Mouse (Mus musculus) heart, postnatal 14 days (tissue): Measurements from ENCODE around the gene Mypn. TPM values are rescaled to one million over a fixed set of nuclear protein-coding genes. Genes with fewer than 3 reads are reported as not detected.

ENCODE experiments used
- total RNA-seq, 2 experiments: library from RNA; stranded (reverse); gene quantifications; 2 replicates each; pipeline ENCODE4 v1.2.3; 2021

The Mypn gene
- total RNA-seq, 2 experiments from 2014 or later, result 82.5 to 90.9 TPM

Other genes starting within 250 kb of the Mypn start
- gene Rufy2, start 223.7 kb downstream of the Mypn start, total RNA-seq, result 10 to 100 TPM; 12.1 to 13.1 TPM
- 10 to 100 TPM; 26.9 to 28.7 TPM for gene Hnrnph3, start 179.7 kb downstream of the Mypn start, total RNA-seq
- 1 to 10 TPM; 4.3 to 4.9 TPM for gene Pbld2, start 179.6 kb downstream of the Mypn start, total RNA-seq
- gene Pbld1, start 143.8 kb downstream of the Mypn start, total RNA-seq, result 1 to 10 TPM in 1 of 2 experiments, under 1 TPM in 1; 0.41 to 1.5 TPM
- not detected for gene Atoh7, start 104.3 kb downstream of the Mypn start, total RNA-seq
- 10 to 100 TPM; 36.9 to 38.8 TPM for gene Herc4, start 39.9 kb upstream of the Mypn start, total RNA-seq
- 10 to 100 TPM; 12.9 to 13.9 TPM for gene Sirt1, start 177.8 kb upstream of the Mypn start, total RNA-seq
- 1 to 10 TPM; 7.6 to 8.1 TPM for gene Dnajc12, start 178.5 kb upstream of the Mypn start, total RNA-seq
- not detected for gene Gm7075, start 217.8 kb upstream of the Mypn start, total RNA-seq
- gene Ctnna3, start 226.1 kb upstream of the Mypn start, total RNA-seq, result 10 to 100 TPM; 65.4 to 65.5 TPM